Mouse (Mus musculus) liver, embryonic 14.5 days (tissue): ENCODE results near the gene Olfr1167. TPM values are rescaled to one million over a fixed set of nuclear protein-coding genes. Genes with fewer than 3 reads are reported as not detected.
"Not testable (repeated sequence)": the region's sequence is repeated elsewhere in the genome, so short reads cannot be mapped to it uniquely, and the experiment has no call there.

Experiments
- ATAC-seq: fragments of 200-750 bp; cut with Nextera tagmentation; 2 replicates; pipeline ENCODE4 v1.8.0; 2017; ENCODE audit warnings: moderate number of reproducible peaks, mild to moderate bottlenecking, moderate library complexity; ENCODE audit not compliant: insufficient read depth
- DNase-seq, 3 experiments: peaks; one replicate each; pipeline ENCODE4 v3.0.0-alpha.2; 2012 to 2013; ENCODE audit warnings: low read depth in 3 of 3, low spot score in 3 of 3
- H3K27ac ChIP-seq: fragments of 300-500 bp; sonication (generic); 2 replicates; pipeline ENCODE4 v1.5.1; 2014; ENCODE audit warnings: moderate library complexity, mild to moderate bottlenecking, control low read depth, inconsistent platforms
- H3K27me3 ChIP-seq: fragments of 300-500 bp; sonication (generic); 2 replicates; pipeline ENCODE4 v1.6.1; 2014; ENCODE audit warnings: mild to moderate bottlenecking, low read length, moderate library complexity; ENCODE audit not compliant: control insufficient read depth, insufficient read depth
- H3K36me3 ChIP-seq: fragments of 300-500 bp; sonication (generic); replicated peaks from 2 replicates; pipeline ENCODE4 v1.6.1; 2014; ENCODE audit warnings: low read depth; ENCODE audit not compliant: control insufficient read depth, insufficient read depth
- H3K4me1 ChIP-seq, 2 experiments: fragments of 200-500 bp in 1 of 2; fragments of 300-500 bp in 1 of 2; sonication (generic) in 1 of 2; replicated peaks; 2 replicates each; pipeline ENCODE4 v1.6.1; 2012 to 2014; ENCODE audit warnings: antibody characterized with exemption in 1 of 2, inconsistent platforms in 1 of 2, low read length in 1 of 2; ENCODE audit not compliant: control insufficient read depth in 2 of 2, insufficient read depth in 2 of 2
- H3K4me2 ChIP-seq: fragments of 300-500 bp; sonication (generic); 2 replicates; pipeline ENCODE4 v1.6.1; 2014; ENCODE audit warnings: low read depth, mild to moderate bottlenecking, control low read depth, moderate library complexity
- H3K4me3 ChIP-seq, 2 experiments: fragments of 200-500 bp in 1 of 2; fragments of 300-500 bp in 1 of 2; sonication (generic) in 1 of 2; 2 replicates each; pipeline ENCODE4 v1.5.1; 2012 to 2014; ENCODE audit warnings: low read depth in 2 of 2, low read length in 2 of 2, mild to moderate bottlenecking in 2 of 2, control low read depth in 1 of 2, inconsistent platforms in 1 of 2, moderate library complexity in 1 of 2; ENCODE audit not compliant: insufficient read depth in 1 of 2
- H3K9ac ChIP-seq: fragments of 300-500 bp; sonication (generic); replicated peaks from 2 replicates; pipeline ENCODE4 v1.6.1; 2014; ENCODE audit warnings: mild to moderate bottlenecking, control low read depth, moderate library complexity
- H3K9me3 ChIP-seq: fragments of 300-500 bp; sonication (generic); 2 replicates; pipeline ENCODE4 v1.6.1; 2016; ENCODE audit warnings: low read length, mixed read lengths; ENCODE audit not compliant: control insufficient read depth
- CTCF ChIP-seq: IDR thresholded peaks from 2 replicates; pipeline ENCODE4 v1.5.1; 2016; ENCODE audit warnings: antibody characterized with exemption, low read depth, control low read depth
- EP300 ChIP-seq: IDR thresholded peaks from 2 replicates; pipeline ENCODE4 v1.6.1; 2016; ENCODE audit warnings: antibody characterized with exemption, low read depth
- WGBS: fragments of 180-500 bp; shearing (Covaris S2); extraction: QIAGEN DNeasy Blood & Tissue Kit; methylation state at CpG from one replicate; pipeline ENCODE4 v1.1.7; 2014; ENCODE audit not compliant: insufficient replicate concordance; 5-methylcytosine and 5-hydroxymethylcytosine counted together
- polyA plus RNA-seq, 2 experiments: library from polyadenylated mRNA; depleted of rRNA in 1 of 2; stranded (reverse) in 1 of 2; unstranded in 1 of 2; fragments of >200 nt; fragmentation: Nextera tagmentation in 1 of 2; extraction: Ambion mirVana in 1 of 2; gene quantifications; 2 replicates each; pipeline versions ENCODE4 v1.2.1 to v1.2.3; 2012 to 2014

Olfr1167 gene
- polyA plus RNA-seq (2012; rRNA removed) (not detected in 2 replicates), polyA plus RNA-seq (2014; fragmentation: Nextera tagmentation; extraction: Ambion mirVana) (not detected in 2 replicates)

DNA sequence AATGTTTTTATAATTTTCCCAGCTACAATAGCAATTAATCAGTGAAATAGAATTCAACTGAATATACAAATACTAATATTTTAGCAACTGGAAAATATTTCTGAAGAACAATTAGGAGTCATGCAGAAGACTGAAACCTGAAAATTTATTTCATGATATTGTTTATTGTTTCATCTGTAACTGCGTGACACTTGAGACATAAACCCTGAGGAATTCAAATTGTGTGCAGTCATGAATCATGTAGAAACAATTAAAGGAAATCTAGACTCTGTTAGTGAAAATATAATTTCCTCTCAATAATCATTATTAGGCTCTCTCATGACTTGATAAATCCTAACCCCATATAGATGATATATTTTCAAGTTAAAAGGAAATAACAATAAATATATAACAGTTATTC, at the start of gene Olfr1167:
TSS of gene Olfr1167 (minus strand) at position 101 of the 400 bp plus-strand sequence.
- ATAC-seq, DNase-seq: not testable (repeated sequence)
- 50% methylated on average over 1 of the region's 1 CpGs for WGBS

DNA sequence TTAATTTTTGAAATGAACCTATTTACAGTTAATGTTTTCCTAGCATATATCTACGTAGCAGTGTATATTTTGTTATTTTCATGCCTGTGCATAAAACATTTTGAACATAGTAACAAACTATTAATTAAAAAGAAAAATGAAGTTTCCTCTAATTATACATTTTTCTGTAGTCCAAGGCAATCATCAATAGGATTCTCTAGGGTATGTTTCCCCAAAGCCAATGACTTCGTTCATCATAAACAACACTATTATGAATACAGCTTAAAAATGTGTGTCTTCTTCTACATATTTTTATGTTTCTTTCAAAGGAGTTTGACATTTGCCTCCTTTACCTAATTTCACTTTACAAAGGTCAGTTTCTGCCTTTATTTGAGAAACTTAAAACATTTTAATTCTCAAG, 26.6 kb upstream of the Olfr1167 start, which contains the start of gene Olfr1168:
TSS of gene Olfr1168 (plus strand) at position 301 of the 400 bp plus-strand sequence.
- H3K36me3 ChIP-seq: no peaks in the 10 kb centered on the region
- no peak within 1 kb of the TSS for H3K4me2 ChIP-seq
- H3K4me3 ChIP-seq: no peak within 1 kb of the TSS
- ATAC-seq (no peak), DNase-seq (no peak)
- H3K9ac ChIP-seq: no peak within 1 kb of the TSS
- H3K4me1 ChIP-seq: no peaks in the 10 kb centered on the region
- no peaks in the 10 kb centered on the region for H3K27me3 ChIP-seq
- whole genome bisulfite sequencing: 62% methylated on average over 2 of the region's 2 CpGs
- H3K27ac ChIP-seq: no peak within 1 kb of the TSS
- H3K9me3 ChIP-seq: no peaks in the 10 kb centered on the region
- TF ChIP-seq CTCF (no peak), EP300 (no peak)

More for the DNA sequence above, at the start of gene Olfr1167:
- not testable (repeated sequence) for H3K27ac ChIP-seq, H3K4me3 ChIP-seq, H3K4me1 ChIP-seq, H3K36me3 ChIP-seq, H3K4me2 ChIP-seq, H3K9ac ChIP-seq, H3K9me3 ChIP-seq, H3K27me3 ChIP-seq

DNA sequence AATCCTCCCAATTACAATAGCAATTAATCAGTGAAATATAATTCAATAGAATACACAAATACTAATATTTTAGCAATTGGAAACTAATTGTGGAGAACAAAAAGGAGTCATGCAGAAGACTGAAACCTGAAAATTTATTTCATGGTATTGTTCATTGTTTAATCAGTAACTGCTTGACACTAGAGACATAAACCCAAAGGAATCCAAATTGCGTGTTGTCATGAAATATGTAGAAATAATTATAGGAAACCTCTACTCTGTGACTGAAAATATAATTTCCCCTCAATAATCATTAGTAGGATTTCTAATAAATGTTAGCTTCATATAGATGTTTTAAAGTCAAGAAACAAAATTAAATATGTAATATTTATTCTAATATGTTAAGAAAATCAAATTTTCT, 26.8 kb downstream of the Olfr1167 start, which contains the start of gene Olfr1166:
TSS of gene Olfr1166 (minus strand) at position 101 of the 400 bp plus-strand sequence.
- Histone ChIP-seq H3K9ac (no peak within 1 kb of the TSS), H3K4me2 (no peak within 1 kb of the TSS), H3K4me1 (no peaks in the 10 kb centered on the region), H3K27me3 (no peaks in the 10 kb centered on the region), H3K4me3 (no peak within 1 kb of the TSS), H3K36me3 (no peaks in the 10 kb centered on the region), H3K9me3 (no peaks in the 10 kb centered on the region), H3K27ac (no peak within 1 kb of the TSS)
- DNase-seq (no peak), ATAC-seq (no peak)
- WGBS: 69% methylated on average over 1 of the region's 1 CpGs
- TF ChIP-seq EP300 (no peak), CTCF (no peak)

Other genes with a start within 250 kb of the Olfr1167 start
- gene Olfr1155, start 210.1 kb downstream of the Olfr1167 start, polyA plus RNA-seq (2012; rRNA removed): not detected in 2 replicates
- not detected in 2 replicates for gene Olfr1155, start 210.1 kb downstream of the Olfr1167 start, polyA plus RNA-seq (2014; fragmentation: Nextera tagmentation; extraction: Ambion mirVana)
- gene Olfr1156, start 202.1 kb downstream of the Olfr1167 start, polyA plus RNA-seq (2012; rRNA removed): not detected in 2 replicates
- gene Olfr1156, start 202.1 kb downstream of the Olfr1167 start, polyA plus RNA-seq (2014; fragmentation: Nextera tagmentation; extraction: Ambion mirVana): not detected in 2 replicates
- not detected in 2 replicates for gene Olfr1157, start 186.9 kb downstream of the Olfr1167 start, polyA plus RNA-seq (2012; rRNA removed)
- not detected in 2 replicates for gene Olfr1157, start 186.9 kb downstream of the Olfr1167 start, polyA plus RNA-seq (2014; fragmentation: Nextera tagmentation; extraction: Ambion mirVana)
- not detected in 2 replicates for gene Olfr74, start 180.5 kb downstream of the Olfr1167 start, polyA plus RNA-seq (2012; rRNA removed)
- not detected in 2 replicates for gene Olfr74, start 180.5 kb downstream of the Olfr1167 start, polyA plus RNA-seq (2014; fragmentation: Nextera tagmentation; extraction: Ambion mirVana)
- not detected in 2 replicates for gene Olfr1158, start 165.1 kb downstream of the Olfr1167 start, polyA plus RNA-seq (2012; rRNA removed)
- not detected in 2 replicates for gene Olfr1158, start 165.1 kb downstream of the Olfr1167 start, polyA plus RNA-seq (2014; fragmentation: Nextera tagmentation; extraction: Ambion mirVana)
- gene Olfr1160, start 146.9 kb downstream of the Olfr1167 start, polyA plus RNA-seq (2012; rRNA removed): not detected in 2 replicates
- not detected in 2 replicates for gene Olfr1160, start 146.9 kb downstream of the Olfr1167 start, polyA plus RNA-seq (2014; fragmentation: Nextera tagmentation; extraction: Ambion mirVana)
- gene Olfr1161, start 132.4 kb downstream of the Olfr1167 start, polyA plus RNA-seq (2012; rRNA removed): not detected in 2 replicates
- gene Olfr1161, start 132.4 kb downstream of the Olfr1167 start, polyA plus RNA-seq (2014; fragmentation: Nextera tagmentation; extraction: Ambion mirVana): not detected in 2 replicates
- gene Olfr73, start 117.5 kb downstream of the Olfr1167 start, polyA plus RNA-seq (2012; rRNA removed): not detected in 2 replicates
- not detected in 2 replicates for gene Olfr73, start 117.5 kb downstream of the Olfr1167 start, polyA plus RNA-seq (2014; fragmentation: Nextera tagmentation; extraction: Ambion mirVana)
- gene Olfr1162, start 104.1 kb downstream of the Olfr1167 start, polyA plus RNA-seq (2012; rRNA removed): not detected in 2 replicates
- not detected in 2 replicates for gene Olfr1162, start 104.1 kb downstream of the Olfr1167 start, polyA plus RNA-seq (2014; fragmentation: Nextera tagmentation; extraction: Ambion mirVana)
- gene Olfr1163, start 83.4 kb downstream of the Olfr1167 start, polyA plus RNA-seq (2012; rRNA removed): not detected in 2 replicates
- gene Olfr1163, start 83.4 kb downstream of the Olfr1167 start, polyA plus RNA-seq (2014; fragmentation: Nextera tagmentation; extraction: Ambion mirVana): not detected in 2 replicates
- gene Olfr1164, start 61.2 kb downstream of the Olfr1167 start, polyA plus RNA-seq (2012; rRNA removed): not detected in 2 replicates
- not detected in 2 replicates for gene Olfr1164, start 61.2 kb downstream of the Olfr1167 start, polyA plus RNA-seq (2014; fragmentation: Nextera tagmentation; extraction: Ambion mirVana)
- not detected in 2 replicates for gene Olfr1166, start 26.9 kb downstream of the Olfr1167 start, polyA plus RNA-seq (2012; rRNA removed)
- gene Olfr1166, start 26.9 kb downstream of the Olfr1167 start, polyA plus RNA-seq (2014; fragmentation: Nextera tagmentation; extraction: Ambion mirVana): not detected in 2 replicates
- gene Olfr1168, start 26.7 kb upstream of the Olfr1167 start, polyA plus RNA-seq (2012; rRNA removed): not detected in 2 replicates
- gene Olfr1168, start 26.7 kb upstream of the Olfr1167 start, polyA plus RNA-seq (2014; fragmentation: Nextera tagmentation; extraction: Ambion mirVana): not detected in 2 replicates
- not detected in 2 replicates for gene Olfr1170, start 73.1 kb upstream of the Olfr1167 start, polyA plus RNA-seq (2012; rRNA removed)
- gene Olfr1170, start 73.1 kb upstream of the Olfr1167 start, polyA plus RNA-seq (2014; fragmentation: Nextera tagmentation; extraction: Ambion mirVana): not detected in 2 replicates
- not detected in 2 replicates for gene Olfr1173, start 124.7 kb upstream of the Olfr1167 start, polyA plus RNA-seq (2012; rRNA removed)
- not detected in 2 replicates for gene Olfr1173, start 124.7 kb upstream of the Olfr1167 start, polyA plus RNA-seq (2014; fragmentation: Nextera tagmentation; extraction: Ambion mirVana)
- not detected in 2 replicates for gene Olfr1174-ps, start 159.9 kb upstream of the Olfr1167 start, polyA plus RNA-seq (2012; rRNA removed)
- gene Olfr1174-ps, start 159.9 kb upstream of the Olfr1167 start, polyA plus RNA-seq (2014; fragmentation: Nextera tagmentation; extraction: Ambion mirVana): not detected in 2 replicates
- not detected in 2 replicates for gene Olfr1175-ps, start 172.0 kb upstream of the Olfr1167 start, polyA plus RNA-seq (2012; rRNA removed)
- not detected in 2 replicates for gene Olfr1175-ps, start 172.0 kb upstream of the Olfr1167 start, polyA plus RNA-seq (2014; fragmentation: Nextera tagmentation; extraction: Ambion mirVana)
- gene Olfr1176, start 181.5 kb upstream of the Olfr1167 start, polyA plus RNA-seq (2012; rRNA removed): not detected in 2 replicates
- gene Olfr1176, start 181.5 kb upstream of the Olfr1167 start, polyA plus RNA-seq (2014; fragmentation: Nextera tagmentation; extraction: Ambion mirVana): not detected in 2 replicates
- gene Olfr1177-ps, start 191.3 kb upstream of the Olfr1167 start, polyA plus RNA-seq (2012; rRNA removed): not detected in 2 replicates
- not detected in 2 replicates for gene Olfr1177-ps, start 191.3 kb upstream of the Olfr1167 start, polyA plus RNA-seq (2014; fragmentation: Nextera tagmentation; extraction: Ambion mirVana)
- gene Olfr1178, start 231.9 kb upstream of the Olfr1167 start, polyA plus RNA-seq (2012; rRNA removed): not detected in 2 replicates
- gene Olfr1178, start 231.9 kb upstream of the Olfr1167 start, polyA plus RNA-seq (2014; fragmentation: Nextera tagmentation; extraction: Ambion mirVana): not detected in 2 replicates